Mouse (Mus musculus) splenic B cell, adult 2 months (primary cell): ENCODE data around the gene Gm21778.
"Not testable (repeated sequence)": the region's sequence is repeated elsewhere in the genome, so short reads cannot be mapped to it uniquely, and the experiment has no call there.

Experiments used
- DNase-seq: peaks from one replicate; pipeline ENCODE4 v3.0.0-alpha.2; 2011; ENCODE audit warnings: low read depth, low spot score
- H3K27me3 ChIP-seq: 2 replicates; pipeline ENCODE4 v1.6.1; 2012; ENCODE audit warnings: mild to moderate bottlenecking, low read length, moderate library complexity, mixed read lengths; ENCODE audit not compliant: control insufficient read depth, poor library complexity, insufficient read depth, severe bottlenecking
- H3K36me3 ChIP-seq: 2 replicates; pipeline ENCODE4 v1.6.1; 2012; ENCODE audit warnings: mild to moderate bottlenecking, low read length, moderate library complexity, mixed read lengths; ENCODE audit not compliant: control insufficient read depth, poor library complexity, insufficient read depth, severe bottlenecking

The Gm21778 gene

DNA sequence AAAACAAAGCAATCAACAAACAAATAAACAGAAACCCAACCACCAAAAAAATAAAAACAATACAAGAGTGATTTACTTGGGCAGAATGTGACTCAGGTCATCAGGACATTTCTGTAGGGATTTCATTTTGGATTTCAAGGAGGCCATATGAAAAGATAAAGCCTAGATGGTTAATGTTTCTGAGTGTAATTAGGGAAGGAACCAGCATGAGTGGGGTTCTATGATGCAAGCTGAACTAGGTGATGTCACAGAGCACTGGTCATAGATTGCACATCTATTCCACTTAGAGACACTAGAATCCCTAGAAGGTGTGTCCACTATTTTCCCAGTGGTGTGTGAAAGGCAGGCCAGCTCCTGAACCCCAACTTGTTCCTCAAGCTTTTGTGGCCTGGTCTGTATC is at the start of gene Gm21778:
TSS of gene Gm21778 (plus strand) at position 301 of the 400 bp plus-strand sequence.
- DNase-seq, H3K36me3 ChIP-seq, H3K27me3 ChIP-seq: not testable (repeated sequence)
